Mouse (Mus musculus): ENCODE measurements around the gene Anks1b.
A peak's percentile ranks its signal among the peaks of the same experiment; 100 is the strongest.

Anks1b gene

DNA sequence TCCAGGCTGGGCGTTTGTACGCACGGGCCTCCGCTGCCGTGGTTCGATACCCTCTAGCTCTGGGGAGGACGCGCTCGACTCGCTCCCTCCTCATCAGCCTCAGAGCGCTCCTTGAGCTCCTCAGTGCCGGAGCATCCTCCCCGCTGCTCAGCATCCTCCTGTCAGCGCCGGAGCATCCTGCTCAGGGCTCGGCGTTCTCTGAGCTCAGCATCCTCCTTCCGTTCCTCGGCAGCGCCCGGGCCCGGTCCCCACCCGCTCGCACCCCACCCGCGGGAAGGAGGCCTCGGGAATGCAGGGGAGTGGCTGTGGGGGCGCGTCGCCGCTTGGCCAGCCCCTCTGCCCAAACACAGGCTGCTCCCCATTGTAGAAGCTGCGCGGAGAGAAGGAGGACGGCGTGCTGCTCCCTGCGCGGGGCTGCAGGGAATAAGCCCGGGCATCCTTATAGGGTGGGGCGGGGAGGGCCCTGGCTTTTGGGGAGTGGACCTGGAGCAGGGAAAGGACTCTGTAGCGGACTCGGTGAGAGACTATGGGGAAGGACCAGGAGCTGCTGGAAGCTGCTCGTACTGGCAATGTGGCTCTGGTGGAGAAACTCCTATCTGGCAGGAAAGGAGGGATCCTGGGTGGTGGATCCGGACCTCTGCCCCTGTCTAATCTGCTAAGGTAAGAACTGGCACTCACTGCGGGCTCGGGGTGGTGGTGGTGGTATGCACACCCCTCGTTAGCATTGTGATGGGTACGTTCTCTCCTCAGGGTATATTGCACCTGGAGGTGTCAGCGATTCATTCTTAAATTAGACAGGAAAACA, at the start of gene Anks1b:
TSS of gene Anks1b (plus strand) at position 364 of the 805 bp plus-strand sequence.
- DNase-seq (ENCODE audit: extremely low read depth, low read depth): no peak

DNA sequence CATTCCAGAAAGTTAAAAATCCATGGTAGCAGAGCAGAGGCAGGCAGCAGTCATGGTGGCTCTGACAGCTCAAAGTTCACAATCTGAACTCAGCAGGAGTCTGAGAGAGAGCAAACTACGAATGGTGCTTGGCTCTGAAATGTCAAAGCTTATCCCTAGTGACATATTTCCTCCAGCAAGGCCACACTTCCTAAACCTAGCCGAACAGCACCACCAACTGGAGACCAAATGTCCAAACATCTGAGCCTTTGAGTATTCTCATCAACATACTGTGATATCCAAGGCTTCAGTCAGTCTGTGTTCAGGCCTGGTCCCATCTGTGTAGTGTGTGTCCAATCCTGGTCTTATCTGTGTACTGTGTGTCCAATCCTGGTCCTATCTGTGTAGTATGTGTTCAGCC, 49.4 kb upstream of the Anks1b start:
- DNase-seq (ENCODE audit: extremely low read depth, low read depth): peak; percentile 6

DNA sequence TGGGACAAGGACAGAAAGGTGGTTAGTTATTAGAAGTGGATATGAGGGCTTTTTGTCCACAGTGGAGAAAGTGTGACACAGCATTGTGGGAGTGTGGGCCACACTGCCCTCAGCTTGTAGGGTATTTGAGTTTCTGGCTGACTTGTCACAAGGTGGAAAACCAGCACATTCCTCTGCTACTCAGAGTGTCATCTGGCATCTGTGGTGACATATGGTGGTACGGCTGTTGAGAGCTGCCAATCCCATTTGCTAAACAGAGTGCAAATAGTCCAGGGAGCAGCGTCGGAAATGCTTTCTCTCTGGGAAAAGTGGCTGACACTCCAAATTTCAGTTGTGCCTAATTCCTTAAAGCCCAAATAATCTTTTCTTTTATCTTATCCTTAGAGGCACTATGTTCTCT, 46.4 kb upstream of the Anks1b start:
- no peak for DNase-seq (ENCODE audit: extremely low read depth, low read depth)

DNA sequence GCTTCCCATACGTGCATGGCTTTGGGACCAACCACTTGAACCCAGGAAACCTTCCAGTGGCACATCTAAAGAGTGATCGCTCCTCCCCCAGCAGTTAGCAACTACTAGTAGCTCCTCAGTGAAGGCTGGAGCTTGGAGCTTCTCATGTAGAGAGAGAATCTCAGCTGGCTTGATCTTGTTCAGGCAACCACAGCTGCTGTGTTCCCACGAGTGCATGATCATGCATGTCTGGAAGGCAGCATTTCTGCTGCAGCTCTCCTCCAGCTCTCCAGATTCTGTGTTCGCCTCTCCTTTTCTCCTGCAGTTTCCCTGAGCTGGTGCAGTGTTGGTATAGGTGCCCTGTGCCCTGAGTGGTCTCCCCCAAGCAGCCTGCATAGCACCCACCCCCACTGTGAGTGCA, 41.0 kb upstream of the Anks1b start:
- no peak for DNase-seq (ENCODE audit: extremely low read depth, low read depth)

DNA sequence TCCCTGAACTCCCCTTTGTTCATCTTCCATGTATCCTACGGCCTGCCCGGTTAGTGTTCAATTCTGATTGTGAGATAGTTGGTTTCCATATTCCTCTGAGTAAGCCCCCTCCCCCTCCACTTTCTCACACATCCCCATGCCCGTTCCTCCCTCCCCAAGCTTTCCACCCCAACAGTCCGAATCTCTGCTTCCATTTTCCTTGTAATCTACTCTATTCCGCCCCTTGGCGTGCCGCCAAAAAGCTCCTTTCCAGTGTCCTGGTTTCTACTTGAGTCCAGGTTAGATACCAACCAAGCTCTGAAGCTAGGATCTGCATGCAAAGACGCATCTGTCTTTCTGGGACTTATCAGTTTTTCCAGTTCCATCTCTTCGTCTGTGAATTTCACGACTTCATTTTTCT, 40.1 kb upstream of the Anks1b start:
- DNase-seq (ENCODE audit: extremely low read depth, low read depth): no peak

DNA sequence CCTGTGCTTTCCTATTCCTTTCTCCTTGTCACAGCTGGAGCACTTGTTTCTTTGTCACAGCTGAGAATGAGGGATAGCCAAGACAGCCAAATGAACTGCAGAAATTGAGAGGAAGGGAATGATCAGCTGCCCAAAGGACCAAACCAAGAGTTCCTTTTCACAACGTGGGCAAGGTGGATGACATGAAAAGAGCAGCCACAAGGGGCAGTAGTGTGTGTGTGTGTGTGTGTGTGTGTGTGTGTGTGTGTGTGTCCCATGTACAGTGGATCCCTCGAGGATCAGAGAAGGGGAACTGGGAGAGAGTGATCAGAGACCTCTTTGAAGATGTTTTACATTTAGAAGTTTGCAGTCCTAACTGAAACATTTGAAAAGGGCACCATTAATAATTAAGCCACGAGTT, 35.8 kb upstream of the Anks1b start:
- DNase-seq (ENCODE audit: extremely low read depth, low read depth): no peak

DNA sequence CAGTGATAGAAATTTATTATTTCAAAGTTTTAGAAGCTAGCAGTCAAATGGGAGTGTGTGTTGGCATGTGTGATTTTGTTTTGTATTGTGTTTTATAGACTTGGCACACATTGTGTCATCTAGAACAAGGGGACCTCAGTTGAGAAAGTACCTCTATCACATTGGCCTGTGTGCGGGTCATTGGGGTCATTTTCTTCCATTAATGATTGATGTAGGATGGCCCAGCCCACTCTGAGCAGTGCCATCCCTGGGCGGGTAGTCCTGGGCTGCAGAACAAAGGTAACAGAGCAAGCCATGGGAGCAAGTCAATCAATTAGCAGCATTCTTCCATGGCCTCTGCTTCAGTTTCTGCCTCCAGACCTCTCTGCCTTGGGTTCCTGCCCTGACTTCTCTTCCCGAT, 34.5 kb upstream of the Anks1b start:
- no peak for DNase-seq (ENCODE audit: extremely low read depth, low read depth)

DNA sequence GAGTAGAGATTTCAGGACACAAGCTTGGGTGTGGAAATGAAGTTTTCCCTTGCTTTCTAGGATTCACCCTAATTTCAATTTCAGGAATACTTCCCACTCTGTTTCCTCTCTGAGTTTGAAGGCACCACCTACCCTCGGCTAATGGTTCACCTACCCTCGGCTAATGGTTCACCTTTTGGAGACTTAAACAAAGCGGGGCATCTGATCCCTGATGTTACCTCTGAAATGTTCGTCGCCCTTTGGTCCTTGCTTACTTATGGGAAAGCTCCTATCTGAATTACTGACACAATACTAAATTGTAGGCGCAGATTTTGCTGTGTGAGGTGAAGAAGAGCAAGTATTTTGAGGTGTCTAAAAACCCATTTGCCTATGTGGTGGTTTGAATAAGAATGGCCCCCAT, 22.4 kb upstream of the Anks1b start:
- no peak for DNase-seq (ENCODE audit: extremely low read depth, low read depth)

DNA sequence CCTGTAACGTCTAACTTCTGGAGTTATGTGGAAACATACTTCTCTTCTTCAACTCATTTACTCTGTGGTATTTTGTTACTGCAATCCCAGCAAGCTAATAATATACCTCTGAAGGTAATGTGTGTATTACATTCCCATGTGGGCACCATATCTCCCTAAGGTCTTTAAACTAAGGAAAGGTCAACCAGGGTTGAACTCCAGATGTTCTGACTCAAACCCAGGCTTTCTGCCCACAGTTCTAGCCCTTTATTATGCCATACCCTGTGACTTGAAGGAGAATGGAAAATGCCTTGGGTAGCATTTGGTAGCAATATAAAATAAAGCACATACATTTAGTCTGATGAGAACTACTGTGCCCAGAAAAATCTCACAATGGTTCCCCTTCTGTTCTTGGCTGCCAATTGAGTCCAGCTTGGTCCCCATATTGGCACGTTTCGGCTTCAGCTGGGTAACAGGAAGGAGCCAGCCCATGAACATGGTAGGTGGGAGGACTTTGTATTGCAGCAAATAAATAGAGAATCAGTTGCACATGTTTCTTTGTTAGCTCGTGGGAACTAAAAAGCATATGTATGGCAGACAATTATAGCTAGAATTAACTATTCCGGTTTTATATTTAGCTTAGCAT, 17.9 kb upstream of the Anks1b start:
- DNase-seq (ENCODE audit: extremely low read depth, low read depth): no peak

DNA sequence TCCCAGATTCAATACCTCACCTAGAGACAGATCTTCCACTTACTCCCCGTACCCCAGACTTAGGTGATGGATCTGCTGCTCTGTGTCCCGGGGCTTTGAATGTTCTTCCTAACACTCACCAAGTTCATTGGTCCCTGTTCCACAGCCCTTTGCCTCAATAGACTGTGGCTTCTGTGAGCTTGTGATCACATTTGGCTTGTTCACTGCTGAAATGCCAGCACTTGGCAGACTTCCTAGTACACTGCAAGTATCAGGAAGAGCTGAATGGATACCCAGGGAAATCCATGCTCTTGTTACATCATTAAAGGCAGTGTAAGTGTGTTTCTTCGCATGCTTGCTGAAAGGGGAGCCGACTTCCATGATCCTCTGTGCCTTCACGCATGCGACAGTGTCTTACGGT, 17.0 kb upstream of the Anks1b start:
- DNase-seq (ENCODE audit: extremely low read depth, low read depth): no peak

DNA sequence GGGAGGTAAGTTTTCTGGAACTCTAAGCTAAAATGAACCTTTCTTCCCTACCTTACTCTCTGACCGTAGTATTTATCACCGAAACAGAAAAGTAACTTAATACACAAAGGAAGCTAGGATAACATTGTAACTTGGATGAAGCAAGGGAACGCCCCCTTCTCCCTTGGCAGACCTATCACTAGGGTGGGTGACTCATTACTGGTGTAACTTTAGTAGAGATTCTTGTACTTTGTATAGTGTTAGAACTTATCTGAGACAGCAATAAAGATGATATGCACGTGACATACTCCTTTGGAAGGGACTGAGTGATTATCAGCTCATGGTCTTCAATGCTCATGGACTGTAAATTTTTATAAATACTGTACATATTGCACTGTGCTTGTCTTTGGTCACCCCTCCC, 5.1 kb upstream of the Anks1b start:
- no peak for DNase-seq (ENCODE audit: extremely low read depth, low read depth)

DNA sequence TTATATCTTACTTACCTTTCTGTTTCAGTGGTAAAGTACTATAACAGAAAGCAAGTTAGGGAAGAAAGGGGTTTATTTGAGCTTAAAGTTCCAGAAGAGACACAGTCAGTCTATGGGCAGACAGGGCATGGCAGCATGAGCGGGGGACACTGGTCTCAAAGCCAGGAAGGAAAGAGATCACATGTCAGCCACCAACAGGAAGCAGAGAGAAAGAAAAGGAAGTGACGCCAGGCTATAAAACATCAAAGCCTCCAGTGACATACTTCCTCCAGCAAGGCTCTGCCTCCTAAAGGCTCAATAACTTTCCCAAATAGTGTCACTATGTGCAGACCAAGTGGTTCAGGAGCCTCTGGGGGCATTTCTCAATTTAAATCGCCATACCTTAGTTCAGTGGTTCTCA, 4.5 kb upstream of the Anks1b start:
- no peak for DNase-seq (ENCODE audit: extremely low read depth, low read depth)

DNA sequence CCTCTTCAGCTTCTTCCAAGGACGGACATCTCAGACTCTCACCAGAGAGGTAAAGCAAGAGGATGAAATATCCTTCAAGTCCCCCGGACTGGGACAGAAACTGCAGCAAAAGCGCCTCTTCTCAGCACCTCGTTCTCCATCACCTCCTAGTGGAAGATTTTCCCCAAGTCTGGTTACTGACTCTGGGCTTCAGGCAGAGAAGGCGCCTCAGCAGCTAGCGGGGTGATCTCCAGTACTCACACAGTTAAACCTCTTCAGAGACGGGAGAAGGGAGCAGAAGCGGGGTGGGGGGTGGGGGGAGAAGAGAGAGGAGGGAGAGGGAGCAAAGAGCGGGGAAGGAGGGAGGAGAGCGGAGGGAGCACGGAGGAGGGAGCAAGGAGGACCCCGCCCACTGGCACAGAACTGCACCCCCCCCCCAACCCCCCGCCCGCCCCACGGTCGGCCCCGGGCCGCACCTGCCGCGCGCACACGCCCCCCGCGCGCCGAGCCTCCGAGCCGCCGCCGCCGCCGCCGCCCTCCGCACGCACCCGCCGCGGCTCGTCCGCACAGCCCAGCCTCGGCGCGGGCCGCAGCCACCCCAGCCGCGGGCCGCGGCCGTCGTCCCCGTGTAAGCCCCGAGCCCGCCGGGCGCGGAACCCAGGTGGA, 686 bp upstream of the Anks1b start:
- no peak for DNase-seq (ENCODE audit: extremely low read depth, low read depth)

DNA sequence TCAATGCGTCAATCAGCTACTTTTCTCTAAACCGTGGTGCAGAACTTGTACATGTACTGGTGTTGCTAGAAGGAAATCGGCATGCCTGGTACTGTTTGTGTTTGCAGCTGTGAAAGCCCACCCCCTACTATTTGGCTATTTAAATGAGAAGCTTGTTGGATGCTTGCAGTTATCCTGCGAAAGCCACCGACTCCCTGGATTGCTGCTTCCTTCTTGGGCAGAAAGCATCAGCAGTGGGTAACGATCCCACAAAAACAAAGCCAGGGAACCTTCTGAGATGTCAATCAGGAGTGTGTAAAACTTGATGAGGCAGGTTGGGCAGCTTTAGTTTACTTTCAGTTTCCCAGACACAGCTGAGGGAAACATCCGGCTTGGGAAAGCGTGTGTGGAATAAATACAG, 727 bp downstream of the Anks1b start:
- DNase-seq (ENCODE audit: extremely low read depth, low read depth): no peak

DNA sequence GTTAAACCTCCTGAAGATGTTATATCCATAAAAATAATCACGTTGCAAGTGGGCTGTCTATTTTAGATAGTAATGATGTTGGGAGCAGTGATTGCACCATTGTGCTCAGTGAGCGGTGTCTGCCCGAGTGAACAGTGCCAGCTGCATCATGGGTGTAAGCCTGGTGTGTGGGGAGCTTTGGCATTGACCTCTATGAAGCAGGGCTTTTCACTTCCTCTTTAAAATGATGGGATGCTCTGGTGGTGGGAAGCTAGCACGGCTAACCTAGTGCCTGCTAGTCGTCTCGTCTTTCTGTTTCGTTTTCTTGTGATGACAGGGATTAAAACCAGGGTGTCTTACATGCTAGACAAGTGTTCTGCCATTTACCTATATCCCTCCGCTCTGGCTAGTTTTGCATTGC, 10.3 kb downstream of the Anks1b start:
- DNase-seq (ENCODE audit: extremely low read depth, low read depth): no peak

DNA sequence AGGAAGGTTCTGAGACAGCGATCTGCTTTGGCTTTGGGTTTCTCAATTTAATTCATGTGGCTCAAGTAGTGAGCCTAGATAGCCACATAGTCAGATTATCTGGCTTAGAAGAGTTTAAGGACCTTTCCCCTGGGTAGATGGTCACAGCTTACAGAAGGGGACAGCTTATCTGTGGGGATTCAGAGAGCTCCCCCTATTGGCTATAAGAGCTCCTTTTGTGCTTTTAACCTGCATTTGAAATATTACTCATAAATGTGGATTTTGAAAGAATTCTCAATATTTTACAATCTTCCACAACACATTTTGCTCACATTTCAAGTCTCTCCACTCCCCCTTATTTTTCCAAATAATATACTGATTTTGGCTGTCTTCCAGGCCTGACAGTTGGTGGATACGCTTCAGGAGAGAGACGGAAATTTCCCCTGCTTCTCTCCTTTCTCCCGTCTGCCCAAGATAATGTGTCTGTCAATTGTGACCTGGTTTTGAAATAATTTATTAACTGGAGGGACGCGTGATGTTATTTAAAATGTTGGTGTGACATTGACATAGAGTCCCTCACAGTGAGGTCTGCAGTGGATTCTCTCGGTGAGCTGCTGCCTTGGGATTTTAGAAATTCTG, 29.5 kb downstream of the Anks1b start:
- DNase-seq (ENCODE audit: extremely low read depth, low read depth): peak; percentile 1

DNA sequence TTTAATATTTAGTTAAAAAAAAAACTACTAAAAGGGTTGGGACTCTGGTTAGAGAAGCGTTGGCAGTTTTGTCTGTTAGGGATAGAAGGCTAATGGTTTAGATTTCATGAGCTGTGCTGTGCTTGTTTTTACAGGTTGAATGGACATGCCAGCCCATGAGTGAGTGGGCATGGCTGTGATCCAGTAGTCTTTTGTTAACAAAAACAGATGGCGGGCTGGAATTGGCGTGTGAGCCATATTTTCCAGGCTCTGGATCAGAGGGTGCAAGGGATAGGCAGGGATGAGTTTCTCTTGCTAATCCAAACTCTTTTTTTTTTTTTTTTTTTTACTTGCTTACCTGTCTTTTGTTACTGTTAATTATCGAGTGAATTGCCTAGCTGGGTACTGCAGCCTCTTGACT, 38.6 kb downstream of the Anks1b start:
- DNase-seq (ENCODE audit: extremely low read depth, low read depth): no peak

DNA sequence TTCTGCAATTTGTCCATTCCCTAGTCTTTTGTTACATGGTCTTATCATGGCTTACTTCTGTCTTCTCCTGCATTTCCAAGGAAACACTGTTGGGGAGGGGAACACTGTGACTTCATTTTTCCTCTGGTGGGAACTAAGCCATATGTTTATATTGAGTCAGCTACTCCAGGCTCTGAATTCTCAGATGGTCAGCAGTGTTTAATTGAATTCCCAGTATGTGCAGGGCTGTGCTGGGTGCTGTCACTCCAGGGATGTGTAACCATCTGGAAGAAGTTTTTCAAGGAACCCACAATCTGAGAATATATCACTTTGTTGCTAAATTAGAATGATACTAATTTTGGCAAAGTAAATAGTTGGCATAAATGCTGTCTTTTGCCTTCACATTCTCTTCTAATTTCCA, 39.9 kb downstream of the Anks1b start:
- DNase-seq (ENCODE audit: extremely low read depth, low read depth): no peak

DNA sequence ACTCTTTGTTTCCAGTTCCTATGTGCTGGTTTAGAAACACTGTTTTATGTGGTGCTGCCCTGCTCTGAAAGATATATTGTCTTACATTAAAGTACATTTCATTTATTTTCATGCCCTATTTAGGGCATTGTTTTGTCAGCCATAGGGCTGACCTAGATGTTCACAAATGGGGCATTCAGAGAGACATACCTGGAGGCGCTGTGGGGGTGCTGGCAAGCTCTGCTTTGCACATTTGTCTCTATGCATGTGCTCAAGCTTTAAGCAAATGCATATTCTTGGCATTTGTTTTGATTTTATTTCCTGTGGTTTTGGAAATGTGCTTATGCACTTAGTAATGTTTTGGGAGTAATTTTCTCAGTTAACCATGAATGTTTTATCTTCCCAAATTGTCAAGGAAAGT, 43.8 kb downstream of the Anks1b start:
- DNase-seq (ENCODE audit: extremely low read depth, low read depth): no peak

DNA sequence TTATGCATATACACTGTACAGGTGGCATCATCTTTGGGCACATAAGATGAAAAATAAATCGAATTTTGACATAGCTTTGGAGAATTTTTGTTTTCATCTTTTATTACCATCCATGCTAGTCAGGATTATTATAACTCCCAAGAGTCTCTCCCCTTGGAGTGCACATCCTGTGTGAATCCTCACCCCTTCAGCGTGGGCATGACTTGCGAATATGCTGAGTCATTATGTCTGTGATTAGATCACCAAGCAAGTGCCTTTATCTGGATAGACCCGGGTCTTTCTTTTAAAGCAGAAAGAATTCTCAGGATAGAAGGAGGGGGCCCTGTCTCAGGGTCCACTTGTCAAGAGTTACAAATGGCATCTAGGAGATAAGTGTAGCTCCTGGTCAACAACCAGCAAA, 48.7 kb downstream of the Anks1b start:
- no peak for DNase-seq (ENCODE audit: extremely low read depth, low read depth)

DNA sequence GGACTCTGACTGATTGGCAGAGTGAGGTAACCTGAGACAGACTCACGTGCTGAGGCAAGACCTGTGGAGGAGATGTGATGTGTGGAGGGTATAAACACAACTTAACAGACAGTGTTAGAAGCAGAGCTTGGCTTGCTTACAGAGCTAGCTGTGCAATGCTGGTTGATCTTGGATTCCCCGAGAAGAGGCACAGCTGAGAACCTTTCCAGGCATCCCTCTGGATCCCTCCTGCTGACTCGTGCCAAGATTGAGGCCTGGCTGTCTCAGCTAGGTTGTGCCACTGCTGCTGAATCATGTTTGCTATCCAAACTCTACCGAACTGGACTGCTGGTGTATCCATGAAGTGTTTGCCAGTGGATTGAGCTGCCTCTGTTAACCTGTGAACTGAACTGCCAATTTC, 68.9 kb downstream of the Anks1b start:
- no peak for DNase-seq (ENCODE audit: extremely low read depth, low read depth)

DNA sequence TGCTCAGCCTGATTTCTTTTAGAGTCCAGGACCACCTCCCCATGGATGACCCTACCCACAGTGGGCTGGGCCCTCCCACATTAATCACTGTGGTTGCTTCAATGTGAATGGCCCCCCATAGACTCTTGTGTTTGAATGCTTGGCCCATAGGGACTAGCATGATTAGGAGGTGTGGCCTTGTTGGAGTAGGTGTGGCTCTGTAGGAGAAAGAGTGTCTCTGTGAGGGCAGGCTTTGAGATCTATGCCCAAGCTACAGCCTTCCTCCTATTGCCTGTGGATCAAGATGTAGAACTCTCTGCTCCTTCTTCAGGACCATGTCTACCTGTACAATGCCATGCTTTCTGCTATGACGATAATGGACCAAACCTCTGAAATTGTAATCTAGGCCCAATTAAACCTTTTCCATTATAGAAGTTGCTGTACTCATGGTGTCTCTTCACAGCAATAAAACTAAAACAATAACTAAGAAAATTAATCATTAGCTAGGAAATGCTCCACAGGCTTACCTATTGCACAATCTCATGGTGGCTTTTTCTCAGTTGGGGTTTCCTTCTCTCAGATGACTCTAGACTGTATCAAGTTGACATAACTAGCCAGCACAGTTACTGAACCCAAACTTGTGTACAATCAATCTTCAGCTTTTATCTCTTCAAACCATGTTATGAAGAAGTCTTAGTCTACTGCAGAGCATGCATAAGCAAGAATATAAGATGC, 73.5 kb downstream of the Anks1b start:
- DNase-seq (ENCODE audit: extremely low read depth, low read depth): no peak
